Mouse (Mus musculus): Measurements from ENCODE around the gene Slamf6. TPM values are rescaled to one million over a fixed set of nuclear protein-coding genes. Genes with fewer than 3 reads are reported as not detected.
"Not testable (repeated sequence)": the region's sequence is repeated elsewhere in the genome, so short reads cannot be mapped to it uniquely, and the experiment has no call there.

Gene Slamf6
- polyA plus RNA-seq, 1 experiment from 2014 or later, result 0.17 TPM

GRCm38 (mm10) chr1:171966054-171966790, 48.9 kb downstream of the Slamf6 start:
- WGBS (ENCODE audit: insufficient replicate concordance), result 51% methylated on average over 6 of the region's 6 CpGs
- Histone ChIP-seq H3K9me3 (replicated peaks) (no peaks in the 10 kb centered on the region), H3K27me3 (replicated peaks) (no peaks in the 10 kb centered on the region), H3K4me3 (no peak overlapping the region), H3K4me2 (no peak overlapping the region), H3K27ac (no peak overlapping the region), H3K9ac (no peak overlapping the region), H3K4me1 (no peaks in the 10 kb centered on the region), H3K36me3 (no peaks in the 10 kb centered on the region)
- no peak for ATAC-seq

- no peak for ATAC-seq
- 67% methylated on average over 6 of the region's 6 CpGs for WGBS (ENCODE audit: insufficient replicate concordance)
- H3K9me3 ChIP-seq (replicated peaks), result no peaks in the 10 kb centered on the region
- no peak overlapping the region for H3K4me2 ChIP-seq
- H3K36me3 ChIP-seq, result no peaks in the 10 kb centered on the region
- H3K27ac ChIP-seq, result no peak overlapping the region
- H3K4me3 ChIP-seq, result no peak overlapping the region
- no peak overlapping the region for H3K9ac ChIP-seq
- no peaks in the 10 kb centered on the region for H3K4me1 ChIP-seq
- H3K27me3 ChIP-seq (replicated peaks), result no peaks in the 10 kb centered on the region
These were observed 51.9 kb downstream of the Slamf6 start for GRCm38 (mm10) chr1:171969221-171969620.

GRCm38 (mm10) chr1:171970854-171971586, 53.7 kb downstream of the Slamf6 start:
- Histone ChIP-seq H3K36me3 (no peaks in the 10 kb centered on the region), H3K4me2 (no peak overlapping the region), H3K9ac (no peak overlapping the region), H3K27me3 (replicated peaks) (no peaks in the 10 kb centered on the region), H3K4me3 (no peak overlapping the region), H3K4me1 (no peaks in the 10 kb centered on the region), H3K9me3 (replicated peaks) (no peaks in the 10 kb centered on the region), H3K27ac (no peak overlapping the region)
- ATAC-seq, result no peak
- WGBS (ENCODE audit: insufficient replicate concordance), result 61% methylated on average over 10 of the region's 10 CpGs

- H3K4me2 ChIP-seq; H3K9me3 ChIP-seq (replicated peaks); H3K36me3 ChIP-seq; H3K4me1 ChIP-seq; H3K27me3 ChIP-seq (replicated peaks); H3K27ac ChIP-seq; ATAC-seq; H3K9ac ChIP-seq; H3K4me3 ChIP-seq: not testable (repeated sequence)
- WGBS (ENCODE audit: insufficient replicate concordance), result 71% methylated on average over 2 of the region's 2 CpGs
These were observed 57.0 kb downstream of the Slamf6 start for GRCm38 (mm10) chr1:171974361-171974760.

- 75% methylated on average over 9 of the region's 9 CpGs for WGBS (ENCODE audit: insufficient replicate concordance)
These were observed 58.1 kb downstream of the Slamf6 start for GRCm38 (mm10) chr1:171975377-171975776.

GRCm38 (mm10) chr1:171975831-171976230, 58.5 kb downstream of the Slamf6 start:
- Histone ChIP-seq H3K27me3 (replicated peaks) (no peaks in the 10 kb centered on the region), H3K4me1 (no peaks in the 10 kb centered on the region), H3K4me3 (no peak overlapping the region), H3K4me2 (no peak overlapping the region), H3K9me3 (replicated peaks) (no peaks in the 10 kb centered on the region), H3K9ac (no peak overlapping the region), H3K27ac (no peak overlapping the region), H3K36me3 (no peaks in the 10 kb centered on the region)
- 73% methylated on average over 4 of the region's 4 CpGs for WGBS (ENCODE audit: insufficient replicate concordance)
- ATAC-seq, result no peak

More at GRCm38 (mm10) chr1:171975377-171975776, 58.1 kb downstream of the Slamf6 start:
- H3K4me2 ChIP-seq, result no peak overlapping the region
- H3K4me3 ChIP-seq, result no peak overlapping the region
- H3K4me1 ChIP-seq, result no peaks in the 10 kb centered on the region
- no peak overlapping the region for H3K9ac ChIP-seq
- no peaks in the 10 kb centered on the region for H3K9me3 ChIP-seq (replicated peaks)
- no peak for ATAC-seq
- H3K27ac ChIP-seq, result no peak overlapping the region
- no peaks in the 10 kb centered on the region for H3K27me3 ChIP-seq (replicated peaks)
- no peaks in the 10 kb centered on the region for H3K36me3 ChIP-seq

GRCm38 (mm10) chr1:171976826-171977539, 59.7 kb downstream of the Slamf6 start:
- Histone ChIP-seq H3K27me3 (replicated peaks) (no peaks in the 10 kb centered on the region), H3K4me3 (no peak overlapping the region), H3K9me3 (replicated peaks) (no peaks in the 10 kb centered on the region), H3K9ac (no peak overlapping the region), H3K36me3 (no peaks in the 10 kb centered on the region), H3K4me2 (no peak overlapping the region), H3K27ac (no peak overlapping the region), H3K4me1 (no peaks in the 10 kb centered on the region)
- 80% methylated on average over 14 of the region's 14 CpGs for WGBS (ENCODE audit: insufficient replicate concordance)
- ATAC-seq, result no peak

- Histone ChIP-seq H3K4me1 (no peaks in the 10 kb centered on the region), H3K4me2 (no peak overlapping the region), H3K27ac (no peak overlapping the region), H3K4me3 (no peak overlapping the region), H3K9me3 (replicated peaks) (no peaks in the 10 kb centered on the region), H3K36me3 (no peaks in the 10 kb centered on the region), H3K9ac (no peak overlapping the region), H3K27me3 (replicated peaks) (no peaks in the 10 kb centered on the region)
- ATAC-seq, result no peak
- 73% methylated on average over 2 of the region's 2 CpGs for WGBS (ENCODE audit: insufficient replicate concordance)
These were observed 60.6 kb downstream of the Slamf6 start for GRCm38 (mm10) chr1:171977891-171978290.

- WGBS (ENCODE audit: insufficient replicate concordance), result 77% methylated on average over 13 of the region's 13 CpGs
- ATAC-seq, result no peak
- H3K27me3 ChIP-seq (replicated peaks), result no peaks in the 10 kb centered on the region
These were observed 62.8 kb downstream of the Slamf6 start for GRCm38 (mm10) chr1:171979969-171980730.

GRCm38 (mm10) chr1:171982170-171982569, 64.9 kb downstream of the Slamf6 start:
- WGBS (ENCODE audit: insufficient replicate concordance), result 49% methylated on average over 5 of the region's 5 CpGs
- H3K9me3 ChIP-seq (replicated peaks), result no peaks in the 10 kb centered on the region
- H3K4me2 ChIP-seq, result no peak overlapping the region
- no peaks in the 10 kb centered on the region for H3K4me1 ChIP-seq
- no peak overlapping the region for H3K9ac ChIP-seq
- H3K4me3 ChIP-seq, result no peak overlapping the region
- ATAC-seq, result no peak
- no peak overlapping the region for H3K27ac ChIP-seq
- H3K36me3 ChIP-seq, result no peaks in the 10 kb centered on the region
- H3K27me3 ChIP-seq (replicated peaks), result no peaks in the 10 kb centered on the region

More at GRCm38 (mm10) chr1:171979969-171980730, 62.8 kb downstream of the Slamf6 start:
- Histone ChIP-seq H3K4me3 (no peak overlapping the region), H3K4me1 (no peaks in the 10 kb centered on the region), H3K4me2 (no peak overlapping the region), H3K9me3 (replicated peaks) (no peaks in the 10 kb centered on the region), H3K27ac (no peak overlapping the region), H3K9ac (no peak overlapping the region), H3K36me3 (no peaks in the 10 kb centered on the region)

- H3K9me3 ChIP-seq (replicated peaks), result no peaks in the 10 kb centered on the region
- WGBS (ENCODE audit: insufficient replicate concordance), result 53% methylated on average over 4 of the region's 4 CpGs
- no peak overlapping the region for H3K27ac ChIP-seq
- no peaks in the 10 kb centered on the region for H3K27me3 ChIP-seq (replicated peaks)
- no peak for ATAC-seq
- H3K4me2 ChIP-seq, result no peak overlapping the region
- H3K36me3 ChIP-seq, result no peaks in the 10 kb centered on the region
- H3K9ac ChIP-seq, result no peak overlapping the region
- H3K4me1 ChIP-seq, result no peaks in the 10 kb centered on the region
- H3K4me3 ChIP-seq, result no peak overlapping the region
These were observed 65.4 kb downstream of the Slamf6 start for GRCm38 (mm10) chr1:171982740-171983139.
